Mouse (Mus musculus) bone marrow, adult 2 months (tissue): ENCODE measurements around the gene Eif4b.

Experiments
- CTCF ChIP-seq: fragments of 200-500 bp; IDR thresholded peaks from 2 replicates; pipeline ENCODE4 v1.5.1; 2011; ENCODE audit warnings: low read length, control low read depth; ENCODE audit not compliant: control insufficient read depth, insufficient read depth
- POLR2A ChIP-seq: fragments of 200-500 bp; IDR thresholded peaks from 2 replicates; pipeline ENCODE4 v1.6.1; 2011; ENCODE audit warnings: low read depth, mild to moderate bottlenecking, control low read depth, low read length, borderline replicate concordance; ENCODE audit not compliant: control insufficient read depth

DNA sequence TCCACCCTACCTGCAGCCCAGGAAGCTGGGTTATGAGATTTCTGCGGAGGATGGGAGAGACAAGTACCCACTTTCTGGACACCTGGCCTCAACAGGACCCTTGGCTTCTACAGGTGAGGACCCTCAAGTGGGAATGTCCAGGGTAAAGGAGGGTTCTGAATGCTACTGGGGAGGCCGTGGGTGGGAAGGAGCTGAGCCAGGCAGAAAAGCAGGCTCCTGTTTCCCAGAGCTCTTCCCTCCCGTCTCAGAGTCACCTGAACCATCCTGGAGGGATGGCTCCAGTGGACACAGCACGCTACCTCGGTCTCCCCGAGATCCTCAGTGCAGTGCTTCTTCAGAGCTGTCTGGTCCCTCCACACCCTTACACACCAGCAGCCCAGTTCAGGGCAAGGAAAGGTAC, 38.6 kb downstream of the Eif4b start:
- TF ChIP-seq POLR2A (no peak), CTCF (no peak)
